Mouse (Mus musculus): ENCODE results near the gene Reln.

GRCm38 (mm10) chr5:21866750-21867149 lies 477.8 kb downstream of the Reln start:
- TF ChIP-seq CTCF (IDR thresholded peaks at IDR 0.05; ENCODE audit: borderline replicate concordance, insufficient read depth, low read depth, low read length) (no peak), POLR2A (IDR thresholded peaks at IDR 0.05; ENCODE audit: borderline replicate concordance, insufficient read depth, low read length) (no peak)

All from cerebellum, adult 2 months (tissue).